Mouse (Mus musculus) heart, postnatal 4 days (tissue): ENCODE data around the gene Mark2. TPM values are rescaled to one million over a fixed set of nuclear protein-coding genes. Genes with fewer than 3 reads are reported as not detected.
A peak's percentile ranks its signal among the peaks of the same experiment; 100 is the strongest.
"Not testable (repeated sequence)": the region's sequence is repeated elsewhere in the genome, so short reads cannot be mapped to it uniquely, and the experiment has no call there.

Experiments
- DNase-seq: peaks from one replicate; pipeline ENCODE4 v3.0.0; 2021
- total RNA-seq, 2 experiments: library from RNA; stranded (reverse); gene quantifications; 2 replicates each; pipeline ENCODE4 v1.2.3; 2021

Gene Mark2
- 10 to 100 TPM; 54.9 to 58.4 TPM for total RNA-seq

DNA sequence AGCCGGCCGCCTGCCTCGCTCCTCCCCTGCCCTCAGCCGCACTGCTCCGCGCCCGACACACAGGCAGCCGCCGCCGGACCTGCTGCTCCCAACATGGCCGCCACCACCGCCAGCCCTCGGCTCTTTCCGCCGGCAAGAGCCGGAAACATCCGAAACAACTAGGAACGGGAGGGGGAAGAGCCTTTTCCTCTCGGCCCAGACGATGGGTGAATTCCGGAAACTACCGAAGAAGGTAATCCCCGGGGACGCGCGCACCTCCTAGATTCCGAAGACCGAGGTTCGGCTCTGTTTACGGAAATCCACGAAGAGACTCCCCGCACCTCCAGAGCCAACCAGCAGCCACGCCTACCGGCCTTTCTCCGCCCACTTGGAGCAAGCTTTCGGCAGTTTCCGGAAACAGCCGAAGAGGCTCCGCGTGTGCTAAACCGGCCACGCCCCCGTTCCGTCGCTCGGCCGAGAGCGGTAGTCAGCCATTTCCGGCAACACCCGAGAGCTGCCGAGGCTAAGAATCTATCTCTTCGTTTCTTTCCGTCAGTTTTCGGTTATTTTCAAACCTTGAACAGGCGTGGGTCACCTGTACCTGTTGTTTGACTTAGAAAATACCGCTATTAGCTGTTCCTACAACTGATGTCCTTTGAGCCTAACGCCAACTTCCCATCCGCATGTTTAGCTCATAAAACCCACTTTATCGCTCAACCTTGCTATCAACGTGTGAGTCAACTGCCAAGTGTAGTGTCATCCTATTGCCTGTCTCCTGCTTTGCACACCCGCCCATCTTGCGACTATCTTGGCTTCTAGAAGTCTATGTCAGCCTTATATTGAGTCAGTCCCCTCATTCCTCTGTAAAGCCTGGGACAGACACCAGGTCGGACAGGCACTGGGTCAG lies at the start of gene Mark2:
TSS of gene Mark2 (minus strand) at position 349 of the 886 bp plus-strand sequence.
- peak; percentile 99 for DNase-seq

DNA sequence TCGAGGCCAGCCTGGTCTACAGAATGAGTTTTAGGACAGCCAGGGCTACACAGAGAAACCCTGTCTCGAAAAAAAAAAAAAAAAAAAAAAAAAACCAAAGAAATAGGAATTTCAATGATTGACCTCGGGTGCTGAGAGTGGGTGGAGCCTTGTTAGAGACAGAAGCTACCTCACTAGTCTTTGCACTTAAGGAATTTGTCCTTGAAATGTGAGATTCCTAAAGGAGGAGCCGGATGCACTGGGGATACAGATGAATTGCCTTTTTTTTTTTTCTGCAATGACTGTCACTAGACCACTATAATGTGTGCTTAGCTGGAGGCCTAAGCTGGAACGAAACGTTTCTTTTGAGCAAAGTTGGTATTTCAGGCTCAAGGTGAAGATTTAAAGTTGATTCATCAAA lies 46.8 kb upstream of the Mark2 start:
- DNase-seq: no peak

DNA sequence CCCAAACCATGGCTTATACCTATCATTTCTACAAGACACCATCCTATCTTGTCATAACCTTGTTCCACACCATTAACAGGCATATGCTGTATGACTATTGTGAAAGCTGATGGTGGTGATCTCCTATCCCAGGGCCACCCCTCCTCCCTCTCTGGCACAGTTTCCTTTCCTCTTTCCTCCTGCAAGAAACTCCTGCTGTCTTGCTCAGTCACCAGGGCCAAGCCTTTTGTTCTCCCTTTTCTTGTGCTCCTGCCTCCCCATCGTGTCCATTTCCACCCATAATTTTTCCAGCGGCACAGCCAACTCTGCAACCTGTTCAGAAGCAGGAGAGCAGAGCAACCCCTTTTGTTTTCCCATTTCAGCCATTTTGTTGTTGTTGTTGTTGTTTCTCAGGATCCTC lies 44.4 kb upstream of the Mark2 start:
- no peak for DNase-seq

DNA sequence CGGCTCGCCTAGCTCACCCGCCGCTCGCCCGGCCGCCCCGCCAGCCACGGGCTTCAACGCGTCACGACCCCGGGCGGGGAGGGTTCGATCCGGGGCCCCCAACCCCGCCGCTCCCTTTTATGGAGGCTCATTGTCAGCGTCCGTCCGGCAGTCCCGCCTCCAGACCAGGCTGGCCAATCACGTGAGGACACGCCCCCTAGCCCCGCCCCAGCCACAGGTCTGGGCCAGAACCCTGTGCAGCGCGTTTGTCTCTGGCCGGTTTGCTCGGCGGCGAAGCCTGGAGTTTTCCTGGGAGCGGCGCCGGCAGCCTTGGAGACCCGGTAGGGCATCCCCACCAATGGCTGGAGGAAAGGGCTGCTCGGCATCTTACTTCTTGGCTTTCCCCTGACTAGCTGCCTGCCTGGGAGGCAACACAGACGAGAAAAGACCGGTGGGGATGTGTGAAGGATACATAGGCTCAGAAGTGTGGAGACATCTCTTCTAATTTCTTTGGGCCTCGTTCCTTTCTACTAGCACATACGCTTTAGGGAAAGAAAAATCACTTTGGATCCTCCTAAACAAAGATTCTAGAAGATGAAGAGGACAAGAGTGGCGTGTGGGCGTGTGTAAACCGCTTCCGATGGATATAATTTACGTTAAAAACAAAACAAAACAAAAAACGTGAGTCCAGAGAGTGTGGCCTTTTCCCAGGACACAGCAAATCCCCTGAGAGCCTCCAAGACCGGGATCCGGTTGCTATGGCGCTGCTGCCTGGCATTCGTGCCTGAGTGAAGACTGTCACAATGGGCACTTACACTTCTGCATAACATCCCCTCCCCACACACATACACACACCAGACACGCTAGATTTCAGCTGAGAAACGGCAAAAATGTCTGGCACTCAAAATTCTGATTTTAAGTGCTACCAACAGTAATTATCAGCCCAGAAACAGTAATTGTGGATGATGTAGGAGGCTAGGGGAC lies 41.5 kb upstream of the Mark2 start, which contains the start of gene Spindoc:
TSS of gene Spindoc (minus strand) at position 92 of the 963 bp plus-strand sequence.
- peak; percentile 100 for DNase-seq

DNA sequence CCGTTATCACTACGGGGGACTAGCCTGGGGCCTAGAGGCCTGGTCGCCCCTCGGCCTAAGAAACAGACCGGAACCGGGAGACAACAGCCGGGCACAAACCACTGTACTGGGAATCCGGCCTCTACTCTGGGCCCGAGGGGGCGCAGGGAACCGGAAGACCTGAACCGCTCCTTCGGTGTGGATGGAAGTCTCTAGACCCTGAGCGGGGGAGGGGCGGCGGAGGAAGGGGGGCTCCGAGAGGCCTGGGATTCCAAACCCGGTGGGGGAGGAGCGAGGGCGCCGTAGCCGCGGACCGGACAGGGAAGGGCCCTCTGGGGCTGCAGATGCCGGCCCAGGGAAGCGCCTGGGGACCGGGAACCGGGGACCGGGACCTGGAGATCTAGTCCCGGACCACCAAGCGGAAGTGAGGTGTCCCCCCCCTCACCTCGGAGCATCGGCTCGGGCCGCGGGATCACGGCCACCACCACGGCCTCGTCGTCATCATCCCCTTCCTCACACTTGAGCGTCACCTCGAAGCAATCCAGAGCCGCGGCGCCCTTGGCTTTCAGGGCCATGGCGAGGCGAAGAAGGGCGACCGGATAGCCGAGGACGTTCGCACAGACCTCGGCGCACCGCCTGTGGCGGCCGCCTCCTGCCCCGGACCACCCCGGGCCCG lies 40.7 kb upstream of the Mark2 start:
- DNase-seq: peak; percentile 81

DNA sequence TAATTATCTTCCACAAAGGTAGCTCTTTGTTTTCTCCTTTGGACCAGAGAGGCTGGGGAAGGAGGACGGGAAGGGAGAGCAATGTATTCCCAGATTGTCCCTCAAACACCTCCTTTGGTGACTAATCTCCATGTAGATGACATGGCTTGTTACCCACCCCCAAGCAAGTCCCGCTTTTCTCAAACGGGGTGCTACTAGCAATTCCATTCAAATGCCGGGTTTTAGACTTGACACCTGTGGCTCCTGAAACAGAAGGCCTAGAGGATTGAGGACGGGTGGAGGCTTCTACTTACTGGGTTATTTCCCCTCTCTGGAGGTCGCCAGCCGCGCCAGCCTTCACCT lies 40.2 kb upstream of the Mark2 start:
- DNase-seq: no peak

DNA sequence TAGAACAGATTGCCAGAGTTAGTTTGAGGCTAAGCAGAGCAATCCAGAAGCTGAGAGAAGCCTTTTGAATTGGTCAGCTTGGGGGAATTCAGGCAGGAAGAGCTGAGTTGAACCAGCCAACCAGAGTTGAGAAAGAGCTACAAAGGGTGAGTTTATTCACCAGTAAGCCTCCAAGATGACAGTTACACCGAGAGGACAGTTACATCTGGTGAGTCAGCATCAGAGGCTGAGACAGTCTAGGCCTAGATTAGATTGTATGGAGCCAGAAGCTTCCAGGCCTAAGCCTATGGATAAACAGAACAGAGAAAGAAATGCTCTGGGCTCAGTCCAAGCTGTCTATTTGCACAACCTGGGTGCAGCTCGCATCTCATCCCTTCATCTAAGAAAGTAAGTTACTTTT lies 36.0 kb upstream of the Mark2 start:
- DNase-seq: no peak

DNA sequence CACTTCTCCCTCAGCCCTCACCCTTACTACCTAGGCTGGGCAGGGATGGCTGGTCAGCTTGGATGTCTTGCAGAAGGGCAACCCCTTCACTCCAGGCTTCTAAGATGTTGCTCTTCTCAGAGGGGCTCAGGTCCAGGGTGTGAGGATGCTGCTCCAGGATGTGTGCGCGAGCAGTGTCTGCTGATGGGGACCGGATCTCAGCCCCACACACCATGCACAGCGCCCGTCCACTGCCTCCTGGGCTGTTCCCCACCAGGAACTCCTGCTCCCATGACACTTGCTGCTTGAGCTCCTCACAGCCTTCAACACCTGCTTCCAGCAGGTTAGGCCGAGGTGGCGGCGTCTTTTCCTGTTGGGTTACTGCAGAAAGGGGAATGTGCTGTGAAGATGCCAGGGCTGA lies 32.8 kb upstream of the Mark2 start:
- DNase-seq: no peak

DNA sequence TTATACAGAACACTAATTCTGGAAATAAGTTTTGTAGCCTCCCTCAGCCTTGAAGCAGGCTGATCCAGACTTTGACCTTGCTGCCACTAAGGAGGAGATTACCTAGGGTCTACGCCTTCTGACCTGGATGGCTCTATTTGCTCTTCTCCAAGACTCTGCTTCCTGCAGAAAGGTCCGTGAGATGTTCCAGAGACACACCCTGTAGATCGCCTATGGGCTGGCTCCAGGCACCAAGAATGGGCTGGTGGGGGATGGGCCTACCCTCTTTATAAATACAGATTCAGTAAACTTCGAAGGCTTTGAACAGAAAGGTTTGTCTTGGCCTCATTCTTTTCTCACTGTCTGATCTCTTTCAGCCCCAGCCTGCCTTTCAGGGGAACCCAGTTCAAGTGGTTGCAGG lies 27.8 kb upstream of the Mark2 start:
- not testable (repeated sequence) for DNase-seq

DNA sequence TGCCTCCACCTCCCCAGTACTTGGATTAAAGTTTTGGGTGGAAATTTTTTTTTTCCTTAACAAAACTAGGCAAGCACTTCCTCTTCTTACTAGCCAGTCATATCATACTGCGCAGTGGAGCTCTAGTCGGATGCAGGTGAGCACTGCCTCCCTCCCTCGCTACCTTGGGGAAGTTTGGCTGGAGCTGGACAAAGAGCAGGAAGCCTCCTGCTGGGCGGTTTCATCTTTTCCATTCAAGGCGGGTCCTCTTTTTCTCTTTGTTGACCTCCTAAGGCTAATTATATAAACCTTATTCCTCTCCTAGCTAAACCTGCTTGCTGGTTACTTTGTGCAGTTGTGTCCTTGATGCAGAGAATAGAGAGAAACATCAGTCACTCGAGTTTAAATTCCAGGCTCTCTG lies 12.0 kb upstream of the Mark2 start:
- DNase-seq: no peak

DNA sequence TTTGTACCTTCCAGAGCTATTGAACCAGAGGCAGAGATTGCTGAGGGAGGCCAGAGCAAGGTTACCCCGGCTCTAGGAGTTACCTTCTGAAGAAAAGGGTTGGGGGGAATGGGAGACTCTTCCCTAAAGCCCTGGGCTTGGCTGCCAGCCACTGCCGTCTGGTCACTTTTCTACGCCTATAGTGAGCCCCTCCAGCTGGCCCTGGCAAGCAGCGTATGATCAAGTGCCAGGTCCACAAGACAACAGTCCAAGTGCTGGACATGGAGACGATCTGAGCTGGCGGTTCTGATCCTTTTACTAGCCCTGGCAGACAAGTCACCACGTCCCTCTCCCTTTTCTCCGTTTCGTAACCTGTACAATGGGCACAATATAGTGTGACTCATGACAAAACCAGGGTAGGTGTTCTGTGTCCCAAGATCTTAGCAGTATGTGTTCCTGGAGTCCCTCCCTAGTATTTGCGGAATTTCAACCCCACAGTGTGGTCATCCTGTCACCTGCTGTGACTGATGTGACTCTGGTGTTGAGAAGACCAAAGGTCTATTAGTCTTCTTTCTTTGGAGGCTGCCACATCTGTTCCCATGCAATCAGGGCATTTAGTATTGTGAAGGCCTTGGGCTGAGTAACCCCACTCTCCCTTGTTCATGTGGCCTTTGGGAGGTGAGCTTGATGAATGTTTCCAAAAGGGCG lies 11.3 kb upstream of the Mark2 start:
- DNase-seq: peak; percentile 62

DNA sequence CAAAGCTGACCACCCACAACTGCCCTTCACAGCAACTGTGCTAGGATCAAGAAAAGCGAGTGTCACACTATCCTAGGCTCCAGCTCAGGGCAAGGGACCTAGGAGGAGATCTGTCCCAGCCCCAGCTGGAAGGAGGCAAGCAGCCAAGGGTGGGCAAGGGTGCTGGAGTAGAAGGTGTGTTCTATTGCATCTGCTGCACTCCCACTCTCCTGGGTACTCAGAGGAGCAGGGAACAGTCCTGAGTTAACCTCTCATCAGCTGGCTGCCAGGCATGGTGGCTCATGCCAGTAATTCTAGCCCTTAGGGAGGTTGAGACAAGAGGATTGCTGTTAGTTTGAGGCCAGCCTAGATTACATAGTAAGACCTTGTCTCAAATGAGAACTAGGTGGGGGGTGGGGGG lies 8.3 kb upstream of the Mark2 start:
- peak; percentile 16 for DNase-seq

DNA sequence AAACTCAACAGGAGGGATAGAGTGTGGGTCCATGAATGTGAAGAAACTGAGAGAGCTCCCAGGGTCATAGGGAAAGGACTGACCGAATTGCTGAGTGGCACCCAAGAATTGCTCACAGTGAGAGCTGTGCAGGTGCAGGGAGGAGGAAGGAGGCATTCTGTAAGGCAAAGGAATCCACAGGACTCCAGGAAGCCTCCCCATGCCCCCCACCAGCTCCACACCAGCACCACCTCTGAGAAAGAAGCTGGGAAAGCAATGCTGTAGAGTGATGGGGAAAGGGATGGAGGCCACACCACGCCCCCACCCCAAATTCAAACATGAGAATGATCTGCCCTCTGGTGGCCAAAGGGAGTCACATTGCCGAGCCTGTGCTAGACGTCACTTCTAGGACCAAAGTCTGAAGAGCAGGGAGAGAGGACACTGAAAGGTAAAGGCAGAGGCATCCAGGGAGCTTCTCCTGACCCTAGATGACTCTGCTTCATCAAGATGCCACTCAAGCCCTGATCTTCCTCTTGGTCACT lies 3.6 kb upstream of the Mark2 start:
- DNase-seq: peak; percentile 64

DNA sequence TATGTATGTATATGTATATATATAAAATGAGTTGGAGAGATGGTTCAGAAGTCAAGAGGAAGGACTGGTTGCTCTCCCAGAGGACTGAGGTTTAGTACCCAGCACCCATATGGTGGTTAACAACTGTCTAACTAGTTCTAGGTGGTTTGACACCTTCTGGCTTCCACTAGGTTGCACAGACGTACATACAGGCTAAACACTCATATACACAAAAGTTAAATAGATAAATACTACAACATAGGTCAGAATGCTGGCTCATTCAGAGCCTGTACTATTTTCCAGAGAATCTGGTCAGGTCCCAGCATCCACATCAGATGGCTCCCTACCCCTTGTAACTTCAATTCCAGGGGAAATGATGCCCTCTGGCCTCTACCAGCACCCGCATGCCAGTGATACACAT lies 986 bp upstream of the Mark2 start:
- DNase-seq: no peak

DNA sequence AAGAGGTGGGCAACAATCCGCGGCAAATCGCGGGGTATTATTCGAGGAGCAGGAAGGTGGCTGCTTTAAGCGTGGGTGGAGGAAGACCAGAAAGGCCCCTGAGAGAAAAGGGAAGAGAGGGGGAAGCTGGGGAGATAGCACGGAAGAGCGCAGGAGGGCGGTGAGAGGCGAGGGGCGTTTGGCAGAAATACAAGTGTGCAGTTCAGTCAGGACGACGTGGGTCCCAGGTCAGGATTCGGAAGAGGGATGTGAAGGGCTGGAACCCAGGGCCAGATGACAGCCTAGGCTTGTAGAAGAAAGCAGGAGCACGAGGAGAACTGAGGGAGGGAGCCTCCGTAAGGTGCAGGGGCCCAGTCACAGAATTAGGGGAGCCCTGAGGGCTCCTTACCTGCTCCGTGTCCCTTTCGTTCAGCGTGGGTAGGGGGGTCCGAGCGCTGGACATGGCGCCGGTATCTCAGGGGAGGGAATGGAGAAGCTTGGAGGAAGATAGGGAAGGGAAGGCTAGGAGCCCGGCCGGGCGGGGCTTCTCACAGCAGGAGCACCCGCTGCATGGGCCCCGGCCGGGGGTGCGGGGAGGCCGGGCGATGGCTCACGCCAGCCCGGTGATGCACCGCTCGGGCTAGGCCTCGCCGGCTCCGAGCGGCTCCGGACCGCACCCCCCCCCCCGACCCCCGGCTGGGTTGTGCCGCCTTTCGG lies 732 bp downstream of the Mark2 start:
- DNase-seq: peak; percentile 19

DNA sequence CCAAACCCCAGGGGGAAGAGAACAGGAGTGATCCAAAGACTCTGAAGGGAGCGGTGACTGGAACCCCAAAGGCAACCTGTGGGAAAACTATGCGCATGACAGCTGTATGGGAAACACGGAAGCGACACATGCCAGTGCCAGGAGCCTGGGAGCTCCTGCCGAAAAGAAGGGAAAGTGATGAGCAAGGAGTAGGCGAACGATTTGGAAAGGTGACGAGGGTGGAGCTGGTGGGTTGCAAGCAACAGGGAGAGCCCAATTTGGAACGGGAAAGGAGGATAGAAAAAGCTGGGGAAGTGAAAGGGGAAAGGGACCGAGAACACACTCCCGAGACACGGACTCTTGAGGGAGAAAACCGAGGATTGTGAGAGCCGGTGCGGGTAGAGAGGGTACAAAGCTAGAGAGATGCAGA lies 1.3 kb downstream of the Mark2 start:
- peak; percentile 13 for DNase-seq

DNA sequence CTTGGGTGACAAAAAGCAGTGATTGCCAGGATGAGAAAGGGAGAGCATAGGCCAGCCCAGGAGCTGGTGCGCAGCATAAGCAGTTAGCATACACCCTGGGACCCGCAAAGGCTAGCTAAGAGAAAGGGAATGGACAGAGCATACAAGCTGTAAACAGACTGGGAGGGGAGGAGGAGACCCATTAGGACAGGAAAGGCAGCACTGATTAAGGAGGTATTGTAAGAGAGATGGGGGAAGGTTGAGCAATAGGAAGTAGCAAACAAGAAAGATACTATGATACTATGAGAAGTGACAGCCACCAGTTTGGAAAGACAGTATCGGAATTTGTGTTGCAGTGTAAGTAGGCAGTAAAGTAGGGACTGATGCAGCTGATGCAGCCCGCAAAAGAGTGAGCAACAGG lies 1.8 kb downstream of the Mark2 start:
- no peak for DNase-seq

DNA sequence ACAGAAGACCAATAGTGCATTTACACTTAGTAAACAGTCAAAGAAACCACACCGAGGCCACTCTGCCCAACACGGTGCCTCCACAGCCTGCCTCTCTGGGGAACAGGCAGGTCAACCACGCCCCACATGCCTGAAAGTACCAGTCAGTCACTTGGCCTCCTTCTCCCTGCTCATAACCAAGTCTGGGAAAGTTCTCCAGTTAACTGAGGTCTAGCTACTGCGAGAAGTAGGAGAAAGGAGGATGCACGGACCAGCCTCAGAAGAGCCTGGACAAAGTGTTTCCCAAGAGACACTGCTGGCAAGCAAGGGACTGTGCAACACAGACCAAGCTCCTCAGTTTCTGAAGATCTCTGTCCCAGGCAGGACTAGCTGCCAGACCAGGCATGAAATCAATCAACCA lies 2.6 kb downstream of the Mark2 start:
- peak; percentile 23 for DNase-seq

DNA sequence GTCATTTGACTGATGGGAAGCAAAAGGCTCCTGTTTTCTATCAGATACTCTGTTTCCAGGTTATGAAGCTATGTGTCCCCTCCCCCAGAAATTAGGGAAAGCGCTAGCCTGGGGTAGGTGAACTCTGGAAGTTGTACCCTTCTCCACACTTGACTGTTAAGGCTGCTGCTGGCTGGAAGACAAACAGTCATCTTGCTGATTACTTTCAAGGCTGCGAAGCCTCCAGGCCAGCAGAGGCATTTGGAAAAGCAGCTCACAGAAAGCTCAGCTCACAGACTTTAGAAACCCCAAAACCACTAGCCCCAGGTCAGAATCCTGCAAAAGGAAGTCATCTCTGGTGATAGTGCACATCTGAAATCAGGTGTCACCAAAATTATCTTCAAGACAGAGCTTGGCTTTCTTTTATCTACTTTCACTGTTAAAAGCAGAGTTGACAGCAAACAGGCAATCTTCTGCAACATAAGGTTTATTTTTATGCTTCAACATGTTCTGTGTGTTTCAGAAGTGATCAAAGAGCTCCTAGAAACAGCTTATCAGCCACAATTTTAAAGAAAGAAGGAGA lies 3.8 kb downstream of the Mark2 start:
- no peak for DNase-seq

DNA sequence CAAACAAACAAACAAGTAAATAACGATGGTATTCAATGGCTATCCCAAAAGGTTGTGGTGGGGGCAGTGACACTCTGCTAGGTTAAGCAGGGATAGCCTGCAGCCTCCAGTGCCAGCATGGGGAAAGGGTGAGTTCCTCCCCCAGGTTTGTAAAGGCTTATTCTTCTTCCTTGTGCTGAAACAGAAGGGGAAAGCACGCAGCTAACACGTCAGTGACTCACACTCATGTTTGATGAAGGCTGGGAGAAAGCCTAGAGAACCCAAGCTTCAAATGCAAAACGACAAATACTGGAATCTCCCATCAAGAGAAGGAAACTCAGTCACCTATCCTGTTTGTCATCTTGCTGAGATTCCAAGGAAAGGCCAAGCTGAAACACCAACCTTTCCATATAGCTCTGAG lies 6.0 kb downstream of the Mark2 start:
- DNase-seq: no peak

DNA sequence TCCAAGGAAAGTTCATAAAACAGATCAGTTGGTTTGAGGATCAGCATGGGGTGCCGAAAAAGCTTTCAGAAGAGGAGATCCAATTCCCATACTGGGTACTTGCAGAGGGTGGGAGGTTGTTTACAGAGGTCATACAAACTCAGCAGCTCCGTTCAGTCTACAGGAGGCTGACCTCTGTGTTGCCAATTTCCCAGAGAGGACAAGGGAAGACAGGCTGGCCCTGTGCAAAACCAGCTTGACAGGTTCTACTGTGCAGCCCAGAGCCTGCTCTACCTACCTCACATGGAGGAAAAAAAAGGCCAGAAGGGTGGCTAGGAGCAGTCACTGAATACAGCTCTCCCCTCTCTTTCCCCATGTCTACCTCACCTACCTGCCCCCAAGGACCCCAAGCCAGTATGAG lies 7.6 kb downstream of the Mark2 start:
- no peak for DNase-seq
